Mouse (Mus musculus) E14TG2a.4 (cell line): ENCODE results near the gene Tedc2.

Experiments used
- H3K27me3 ChIP-seq: 2 replicates; pipeline ENCODE4 v1.6.1; 2014; ENCODE audit warnings: low read length, control low read depth; ENCODE audit not compliant: insufficient read depth
- H3K36me3 ChIP-seq: 2 replicates; pipeline ENCODE4 v1.6.1; 2014; ENCODE audit warnings: low read length, control low read depth; ENCODE audit not compliant: insufficient read depth
- H3K4me1 ChIP-seq: replicated peaks from 2 replicates; pipeline ENCODE4 v1.6.1; 2014; ENCODE audit warnings: low read depth, low read length, control low read depth
- H3K4me3 ChIP-seq: replicated peaks from 2 replicates; pipeline ENCODE4 v1.5.1; 2014; ENCODE audit warnings: mild to moderate bottlenecking, low read length
- H3K9me3 ChIP-seq: 2 replicates; pipeline ENCODE4 v1.6.1; 2014; ENCODE audit warnings: low read length, control low read depth
- CTCF ChIP-seq: conservative IDR thresholded peaks from 2 replicates; pipeline ENCODE4 v1.5.1; 2014; ENCODE audit warnings: low read length
- NANOG ChIP-seq: IDR thresholded peaks from 2 replicates; pipeline ENCODE4 v1.6.1; 2014; ENCODE audit warnings: borderline replicate concordance, low read length, mixed read lengths
- POU5F1 ChIP-seq: IDR thresholded peaks from 2 replicates; pipeline ENCODE4 v1.6.1; 2014; ENCODE audit warnings: low read length, borderline replicate concordance

Gene Tedc2

GRCm38 (mm10) chr17:24169317-24170065 is 51.2 kb downstream of the Tedc2 start, which contains the start of gene Atp6v0c:
Gene Atp6v0c, minus strand, starts transcription at chr17:24169702.
- peaks cover 72% of the 10 kb centered on the region for H3K4me1 ChIP-seq
- no peaks in the 10 kb centered on the region for H3K27me3 ChIP-seq
- peak within 1 kb of the TSS; percentile 92 for H3K4me3 ChIP-seq
- no peaks in the 10 kb centered on the region for H3K9me3 ChIP-seq
- TF ChIP-seq CTCF (no peak), NANOG (no peak), POU5F1 (no peak)
- peaks cover 37% of the 10 kb centered on the region for H3K36me3 ChIP-seq

GRCm38 (mm10) chr17:24168590-24169277 is 51.9 kb downstream of the Tedc2 start:
- Histone ChIP-seq H3K4me3 (peak overlapping the region; percentile 92), H3K9me3 (no peaks in the 10 kb centered on the region), H3K27me3 (no peaks in the 10 kb centered on the region), H3K4me1 (peaks cover 67% of the 10 kb centered on the region), H3K36me3 (peaks cover 39% of the 10 kb centered on the region)
- no peak for TF ChIP-seq POU5F1
- TF ChIP-seq CTCF: no peak
- no peak for TF ChIP-seq NANOG

- TF ChIP-seq POU5F1: no peak
- TF ChIP-seq NANOG: no peak
- no peak for TF ChIP-seq CTCF
- no peaks in the 10 kb centered on the region for H3K9me3 ChIP-seq
- H3K4me1 ChIP-seq: peaks cover 67% of the 10 kb centered on the region
- peaks cover 39% of the 10 kb centered on the region for H3K36me3 ChIP-seq
- H3K27me3 ChIP-seq: no peaks in the 10 kb centered on the region
- peak overlapping the region; percentile 92 for H3K4me3 ChIP-seq
Observed at GRCm38 (mm10) chr17:24167891-24168505, 52.7 kb downstream of the Tedc2 start.

DNA sequence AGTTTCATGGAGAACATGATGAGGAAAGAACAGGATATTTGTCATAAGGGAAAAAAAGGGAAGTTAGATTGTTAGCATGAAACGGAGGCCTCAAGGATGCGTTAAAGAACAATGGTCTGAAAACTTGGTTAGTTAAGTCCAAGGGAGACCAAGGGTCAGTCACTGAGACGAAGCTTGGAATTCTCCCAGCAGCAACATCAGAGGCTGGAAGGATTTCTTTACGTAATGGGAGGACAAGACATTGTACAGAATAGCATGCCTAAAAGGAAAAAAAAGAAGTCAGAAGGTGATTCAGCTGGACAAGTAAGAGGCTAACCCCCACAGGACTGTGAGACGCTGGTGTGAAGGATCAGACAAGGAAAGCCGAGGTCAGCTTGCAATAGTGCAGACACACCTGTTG is 53.5 kb downstream of the Tedc2 start:
- Histone ChIP-seq H3K27me3 (no peaks in the 10 kb centered on the region), H3K9me3 (no peaks in the 10 kb centered on the region), H3K4me3 (peak overlapping the region; percentile 92), H3K4me1 (peaks cover 73% of the 10 kb centered on the region), H3K36me3 (peaks cover 39% of the 10 kb centered on the region)
- TF ChIP-seq NANOG: no peak
- no peak for TF ChIP-seq POU5F1
- no peak for TF ChIP-seq CTCF
